Mouse (Mus musculus) lung, postnatal 14 days (tissue): ENCODE measurements at regions not wholly inside any gene's neighbourhood (a gene's known extent, or its start where the extent isn't known, plus 50 kb on each side); places are given as distances from the start of the nearest gene placed in this dataset.

Experiments used
- DNase-seq: peaks from one replicate; pipeline ENCODE4 v3.0.0; 2021

- no peak for DNase-seq
Measured at GRCm38 (mm10) chr16:50700811-50701517, 110.0 kb upstream of the Ccdc54 start.

- DNase-seq: no peak
Measured at GRCm38 (mm10) chr16:50700123-50700522, 109.2 kb upstream of the Ccdc54 start.

- DNase-seq: no peak
Measured at GRCm38 (mm10) chr16:50697722-50698121, 106.8 kb upstream of the Ccdc54 start.

- no peak for DNase-seq
Measured at GRCm38 (mm10) chr16:50696052-50696451, 105.1 kb upstream of the Ccdc54 start.

- DNase-seq: no peak
Measured at GRCm38 (mm10) chr16:50694045-50694444, 103.1 kb upstream of the Ccdc54 start.

GRCm38 (mm10) chr16:50690818-50691217 lies 99.9 kb upstream of the Ccdc54 start:
- DNase-seq: no peak

GRCm38 (mm10) chr16:50689525-50689924 lies 98.6 kb upstream of the Ccdc54 start:
- no peak for DNase-seq

GRCm38 (mm10) chr16:50688818-50689506 lies 98.0 kb upstream of the Ccdc54 start:
- DNase-seq: no peak

GRCm38 (mm10) chr16:50679698-50680097 lies 88.7 kb upstream of the Ccdc54 start:
- no peak for DNase-seq

- DNase-seq: no peak
Measured at GRCm38 (mm10) chr16:50673339-50673738, 82.4 kb upstream of the Ccdc54 start.

- DNase-seq: no peak
Measured at GRCm38 (mm10) chr16:50672713-50673112, 81.8 kb upstream of the Ccdc54 start.

- DNase-seq: no peak
Measured at GRCm38 (mm10) chr16:50671170-50671569, 80.2 kb upstream of the Ccdc54 start.

- no peak for DNase-seq
Measured at GRCm38 (mm10) chr16:50664240-50664639, 73.3 kb upstream of the Ccdc54 start.
